In the genomic region with DNA sequence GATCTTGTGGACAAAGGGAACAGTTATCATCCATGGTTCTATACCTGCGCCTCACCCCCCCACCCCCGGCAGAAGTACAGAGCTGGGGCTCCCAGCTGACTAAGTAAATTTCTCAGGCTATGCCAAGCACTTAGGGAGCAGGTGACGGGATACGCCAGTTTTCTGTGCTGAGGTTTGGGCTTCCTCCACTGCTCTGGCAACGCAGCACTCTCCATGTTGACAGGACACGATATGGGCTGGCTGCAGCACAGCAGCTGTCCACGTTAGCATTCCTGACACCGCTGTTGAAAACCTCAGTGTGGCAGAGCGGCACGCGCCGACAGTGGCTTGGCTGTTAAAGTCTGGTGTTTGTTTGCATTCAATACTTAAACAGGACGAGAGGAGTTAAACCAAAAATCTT, we compare ENCODE assay signal across 9 mouse cellular contexts. TPM values are rescaled to one million over a fixed set of nuclear protein-coding genes. Genes with fewer than 3 reads are reported as not detected.
A peak's percentile ranks its signal among the peaks of the same experiment; 100 is the strongest.
DNase-seq lines count a peak whose midpoint lies in the region; ATAC-seq and TF ChIP-seq lines count a peak whose summit lies in the region.
"Had no signal": no experiment of that assay in that cellular context is flagged by ENCODE, and none has a peak within 500 bp of the region (broad histone marks: within the 10 kb centered on the region; RNA-seq: fewer than 3 reads in every experiment).

No protein-coding gene starts in this region.

- H3K4me1 ChIP-seq in cerebellum, adult 2 months (ENCODE audit: control insufficient read depth, insufficient read depth, low read length): peaks cover 13% of the 10 kb centered on the region
- H3K4me1 ChIP-seq in neural tube, embryonic 11.5 days (ENCODE audit: control insufficient read depth, insufficient read depth, low read length): 0 out of 2 replicates have a peak, but pooled peaks cover 3% of the 10 kb centered on the region
- H3K4me1 ChIP-seq in limb, embryonic 13.5 days: peaks cover 44% of the 10 kb centered on the region

- TF ChIP-seq POLR2A in cerebellum, adult 2 months (IDR thresholded peaks at IDR 0.05; ENCODE audit: borderline replicate concordance, insufficient read depth, low read length): no peak

- H3K27ac ChIP-seq in cerebellum, adult 2 months (ENCODE audit: insufficient read depth, low read length): no peak overlapping the region
- H3K27ac ChIP-seq in neural tube, embryonic 11.5 days (ENCODE audit: low read depth, low read length): peak overlapping the region; percentile 17; the same call in 1 of the 2 replicates
- peak overlapping the region; percentile 52; the same call in 1 of the 2 replicates for H3K27ac ChIP-seq in limb, embryonic 13.5 days

- no peak for DNase-seq in cerebellum, adult 2 months
- no peak for DNase-seq in cerebellum, adult 9-10 months
- DNase-seq in neural tube, embryonic 11.5 days (ENCODE audit: low spot score): no peak
- no peak for DNase-seq in neural tube, embryonic 10.5 days (ENCODE audit: extremely low spot score, low spot score)
- no peak for DNase-seq in embryo, embryonic 11 days
- no peak for DNase-seq in frontal cortex, postnatal 10 days (ENCODE audit: low spot score in 2 of 2)

- H3K4me3 ChIP-seq in cerebellum, adult 2 months (replicated peaks; ENCODE audit: insufficient read depth, low read depth, low read length): peak overlapping the region; percentile 16
- H3K4me3 ChIP-seq in neural tube, embryonic 11.5 days (ENCODE audit: low read depth, low read length): no peak overlapping the region
- H3K4me3 ChIP-seq in limb, embryonic 13.5 days: no peak overlapping the region

- no peaks in the 10 kb centered on the region for H3K27me3 ChIP-seq in cerebellum, adult 2 months (ENCODE audit: control insufficient read depth, insufficient read depth, low read length)
- no peaks in the 10 kb centered on the region for H3K27me3 ChIP-seq in neural tube, embryonic 11.5 days (ENCODE audit: control insufficient read depth, insufficient read depth, low read length)
- H3K27me3 ChIP-seq in limb, embryonic 13.5 days: no peaks in the 10 kb centered on the region

- H3K9ac ChIP-seq in neural tube, embryonic 11.5 days (ENCODE audit: low read length): no peak overlapping the region
- no peak overlapping the region for H3K9ac ChIP-seq in limb, embryonic 13.5 days

- TF ChIP-seq CTCF in cerebellum, adult 2 months (IDR thresholded peaks at IDR 0.05; ENCODE audit: borderline replicate concordance, insufficient read depth, low read depth, low read length): no peak

- H3K9me3 ChIP-seq in neural tube, embryonic 11.5 days (ENCODE audit: control insufficient read depth, low read length): no peaks in the 10 kb centered on the region
- no peaks in the 10 kb centered on the region for H3K9me3 ChIP-seq in limb, embryonic 13.5 days

- WGBS in cerebellum, adult 2 months: 41% methylated on average over 13 of the region's 13 CpGs
- WGBS in neural tube, embryonic 11.5 days: 79% methylated on average over 13 of the region's 13 CpGs
- WGBS in limb, embryonic 13.5 days: 76% methylated on average over 13 of the region's 13 CpGs

- no peak overlapping the region for H3K4me2 ChIP-seq in neural tube, embryonic 11.5 days (ENCODE audit: low read depth)
- no peak overlapping the region for H3K4me2 ChIP-seq in limb, embryonic 13.5 days (replicated peaks)

- no peaks in the 10 kb centered on the region for H3K36me3 ChIP-seq in neural tube, embryonic 11.5 days (ENCODE audit: control insufficient read depth, insufficient read depth, low read length)
- H3K36me3 ChIP-seq in limb, embryonic 13.5 days: peaks cover 57% of the 10 kb centered on the region

- no peak for ATAC-seq in neural tube, embryonic 11.5 days (ENCODE audit: insufficient read depth, low FRiP score, low TSS enrichment)
- peak; percentile 49 for ATAC-seq in limb, embryonic 13.5 days (ENCODE audit: low FRiP score, low read depth)
- ATAC-seq in megakaryocyte progenitor cell, adult 5-6 weeks (replicated peaks; ENCODE audit: poor library complexity): no peak

RNA-seq across cellular contexts. Expression of a gene that starts 55.2 kb away (rescaled TPM):
- not detected in 2 replicates for polyA plus RNA-seq in cerebellum, adult 2 months (2012; rRNA removed)
- 0.34 TPM in 1 of 2 replicates, not detected in the other for polyA plus RNA-seq in neural tube, embryonic 11.5 days (2014; fragmentation: Nextera tagmentation; extraction: Ambion mirVana)
- polyA plus RNA-seq in limb, embryonic 13.5 days (2015; fragmentation: Nextera tagmentation; extraction: Ambion mirVana): 0.97 and 1.2 TPM in 2 replicates
- total RNA-seq in megakaryocyte progenitor cell, adult 5-6 weeks (2015): not detected in 2 replicates
- not detected in 2 replicates for total RNA-seq in megakaryocyte progenitor cell, adult 5-6 weeks (2017)
- total RNA-seq: heart, postnatal 36 days had no signal
